Mouse (Mus musculus): ENCODE measurements at regions not wholly inside any gene's neighbourhood (a gene's known extent, or its start where the extent isn't known, plus 50 kb on each side); places are given as distances from the start of the nearest gene placed in this dataset.
A peak's percentile ranks its signal among the peaks of the same experiment; 100 is the strongest.

- peak; percentile 50 to 78 for DNase-seq (ENCODE audit: low spot score in 2 of 2)
These were observed 57.8 kb upstream of the Cfap46 start for GRCm38 (mm10) chr7:139741246-139741903.

- DNase-seq (ENCODE audit: low spot score in 2 of 2): peak; percentile 39
These were observed 63.2 kb upstream of the Cfap46 start for GRCm38 (mm10) chr7:139746803-139747202.

GRCm38 (mm10) chr7:139747290-139748067, 63.9 kb upstream of the Cfap46 start:
- no peak for DNase-seq (ENCODE audit: low spot score in 2 of 2)

- DNase-seq (ENCODE audit: low spot score in 2 of 2): no peak
These were observed 71.4 kb upstream of the Cfap46 start for GRCm38 (mm10) chr7:139755004-139755403.

GRCm38 (mm10) chr7:139762522-139762921, 71.5 kb upstream of the Adgra1 start:
- no peak for DNase-seq (ENCODE audit: low spot score in 2 of 2)

GRCm38 (mm10) chr7:139763241-139763640, 70.7 kb upstream of the Adgra1 start:
- no peak for DNase-seq (ENCODE audit: low spot score in 2 of 2)

- no peak for DNase-seq (ENCODE audit: low spot score in 2 of 2)
These were observed 67.7 kb upstream of the Adgra1 start for GRCm38 (mm10) chr7:139766296-139766695.

GRCm38 (mm10) chr7:139769167-139769566, 64.8 kb upstream of the Adgra1 start:
- no peak for DNase-seq (ENCODE audit: low spot score in 2 of 2)

- DNase-seq (ENCODE audit: low spot score in 2 of 2): no peak
These were observed 56.7 kb upstream of the Adgra1 start for GRCm38 (mm10) chr7:139777243-139777642.

- DNase-seq (ENCODE audit: low spot score in 2 of 2): peak; percentile 13 to 64
These were observed 54.1 kb upstream of the Adgra1 start for GRCm38 (mm10) chr7:139779876-139780275.

- DNase-seq (ENCODE audit: low spot score in 2 of 2): no peak
These were observed 52.5 kb upstream of the Adgra1 start for GRCm38 (mm10) chr7:139781513-139781912.

Small RNA genes in the stretch of these regions (microRNA-seq; reads per million reads assigned to microRNA genes)
- gene Mir6401: 0 reads per million in 2 experiments
